Mouse (Mus musculus): ENCODE results near the gene Fam76a.

- TF ChIP-seq CTCF (IDR thresholded peaks at IDR 0.05; ENCODE audit: low read depth) (no peak), EP300 (IDR thresholded peaks at IDR 0.05; ENCODE audit: low read depth) (no peak)
Observed at GRCm38 (mm10) chr4:132874363-132875097, 47.8 kb downstream of the Fam76a start.

Data from liver, postnatal 0 days (tissue).